Mouse (Mus musculus): Measurements from ENCODE around the gene Taar6.
A peak's percentile ranks its signal among the peaks of the same experiment; 100 is the strongest.

- TF ChIP-seq CTCF (IDR thresholded peaks at IDR 0.05; ENCODE audit: insufficient read depth, low read depth, low read length) (peak; percentile 56), POLR2A (IDR thresholded peaks at IDR 0.05; ENCODE audit: insufficient read depth, low read depth, low read length) (no peak)
Measured at GRCm38 (mm10) chr10:23978901-23979705, 6.3 kb downstream of the Taar6 start.

Measured in olfactory bulb, adult 2 months (tissue).